Mouse (Mus musculus) mouse embryonic stem cell (cell line): ENCODE measurements around the gene Hint3.
"Not testable (repeated sequence)": the region's sequence is repeated elsewhere in the genome, so short reads cannot be mapped to it uniquely, and the experiment has no call there.

Experiments
- in situ Hi-C, 2 experiments: fragments of 300-500 bp; cut with MboI; formaldehyde crosslinking; loops; 1 replicate in 1 of 2; 3 replicates in 1 of 2; pipeline ENCODE4 v1.14.3; 2019 to 2020; ENCODE audit warnings: low sequenced_read_pairs in 2 of 2, low pct_unique_long_range_greater_than_20kb in 1 of 2, mixed read lengths in 1 of 2; ENCODE audit not compliant: unreplicated experiment in 1 of 2

The Hint3 gene

GRCm38 (mm10) chr10:30629513-30629912 is at the start of gene Hint3:
Hint3 (minus strand) TSS chr10:30629632.
- in situ Hi-C loops = loop anchor here in 1 of 2 experiments (10.0 kb wide), 1 partner anchor 105 kb away; no protein-coding TSS in a partner anchor

- in situ Hi-C loops = no loop called here
Observed at GRCm38 (mm10) chr10:30678051-30678450, 48.6 kb upstream of the Hint3 start.

GRCm38 (mm10) chr10:30674825-30675224 is 45.4 kb upstream of the Hint3 start:
- in situ Hi-C loops = no loop called here

GRCm38 (mm10) chr10:30666580-30666979 is 37.1 kb upstream of the Hint3 start:
- in situ Hi-C loops = no loop called here

- in situ Hi-C loops = no loop called here
Observed at GRCm38 (mm10) chr10:30660564-30661328, 31.3 kb upstream of the Hint3 start.

GRCm38 (mm10) chr10:30655655-30656054 is 26.2 kb upstream of the Hint3 start:
- in situ Hi-C loops = no loop called here

- in situ Hi-C loops = no loop called here
Observed at GRCm38 (mm10) chr10:30647681-30648080, 18.2 kb upstream of the Hint3 start.

GRCm38 (mm10) chr10:30638216-30638615 is 8.8 kb upstream of the Hint3 start:
- in situ Hi-C loops = no loop called here

GRCm38 (mm10) chr10:30636474-30637154 is 7.2 kb upstream of the Hint3 start:
- in situ Hi-C loops = not testable (repeated sequence)

GRCm38 (mm10) chr10:30632718-30633117 is 3.3 kb upstream of the Hint3 start:
- in situ Hi-C loops = no loop called here

GRCm38 (mm10) chr10:30629977-30630376 is 545 bp upstream of the Hint3 start:
- in situ Hi-C loops = loop anchor here in 1 of 2 experiments (10.0 kb wide), 1 partner anchor 105 kb away; no protein-coding TSS in a partner anchor

- in situ Hi-C loops = loop anchor here in 1 of 2 experiments (10.0 kb wide), 1 partner anchor 106 kb away; no protein-coding TSS in a partner anchor
Observed at GRCm38 (mm10) chr10:30628444-30628843, 988 bp downstream of the Hint3 start.

- in situ Hi-C loops = loop anchor here in 1 of 2 experiments (10.0 kb wide), 1 partner anchor 107 kb away; no protein-coding TSS in a partner anchor
Observed at GRCm38 (mm10) chr10:30627548-30627947, 1.9 kb downstream of the Hint3 start.

- in situ Hi-C loops = loop anchor here (10.0 to 25.0 kb wide), 2 partner anchors 110 to 688 kb away; partner anchors contain the start of gene Hddc2 (in 1 of the 2)
Observed at GRCm38 (mm10) chr10:30624161-30625019, 5.0 kb downstream of the Hint3 start.

- in situ Hi-C loops = loop anchor here (10.0 to 25.0 kb wide), 2 partner anchors 112 to 689 kb away; partner anchors contain the start of gene Hddc2 (in 1 of the 2)
Observed at GRCm38 (mm10) chr10:30622928-30623327, 6.5 kb downstream of the Hint3 start.

- in situ Hi-C loops = loop anchor here (10.0 to 25.0 kb wide), 3 partner anchors 96 to 693 kb away; partner anchors contain the start of genes Ncoa7 (in 2 of the 2) and Hddc2 (in 1 of the 2)
Observed at GRCm38 (mm10) chr10:30618918-30619210, 10.6 kb downstream of the Hint3 start.

GRCm38 (mm10) chr10:30618091-30618917 is 11.1 kb downstream of the Hint3 start:
- in situ Hi-C loops = loop anchor here (10.0 to 25.0 kb wide), 3 partner anchors 96 to 694 kb away; partner anchors contain the start of genes Ncoa7 (in 2 of the 2) and Hddc2 (in 1 of the 2)
